In the genomic region with DNA sequence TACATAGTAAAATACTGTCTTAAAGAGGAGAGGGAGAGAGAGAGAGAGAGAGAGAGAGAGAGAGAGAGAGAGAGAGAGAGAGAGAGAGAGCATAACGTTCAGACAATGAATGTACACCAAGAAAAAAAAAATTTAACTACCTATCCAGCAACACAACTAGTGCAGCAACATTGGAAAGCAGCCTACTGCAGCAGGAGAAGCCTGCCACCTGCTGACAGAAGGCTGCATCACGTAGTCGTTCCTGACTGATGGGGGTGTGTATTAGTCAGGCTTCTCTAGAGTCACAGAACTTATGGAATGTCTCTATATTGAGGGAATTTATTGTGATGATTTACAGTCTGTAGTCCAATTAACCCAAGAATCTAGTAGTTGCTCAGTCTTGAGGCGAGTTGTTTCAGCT, we compare ENCODE assay signal across 8 mouse cellular contexts. TPM values are rescaled to one million over a fixed set of nuclear protein-coding genes. Genes with fewer than 3 reads are reported as not detected.
A peak's percentile ranks its signal among the peaks of the same experiment; 100 is the strongest.
DNase-seq lines count a peak whose midpoint lies in the region; ATAC-seq lines count a peak whose summit lies in the region.

No protein-coding gene starts in this region.

- WGBS in neural tube, embryonic 11.5 days: 18% methylated on average over 4 of the region's 4 CpGs
- 14% methylated on average over 4 of the region's 4 CpGs for WGBS in limb, embryonic 11.5 days

- no peak overlapping the region for H3K9ac ChIP-seq in neural tube, embryonic 11.5 days (ENCODE audit: low read length)
- H3K9ac ChIP-seq in limb, embryonic 11.5 days (ENCODE audit: low read length): no peak overlapping the region

- peak; percentile 71; the same call in 1 of the 2 replicates for ATAC-seq in neural tube, embryonic 11.5 days (ENCODE audit: insufficient read depth, low FRiP score, low TSS enrichment)
- peak; percentile 93 for ATAC-seq in activated CD4-positive, CD25-positive, alpha-beta regulatory T cell, adult 4 months
- no peak for ATAC-seq in limb, embryonic 11.5 days (ENCODE audit: insufficient number of reproducible peaks, low FRiP score, low TSS enrichment, low read depth)

- peak; percentile 54 for DNase-seq in neural tube, embryonic 11.5 days (ENCODE audit: low spot score)
- no peak for DNase-seq in neural tube, embryonic 10.5 days (ENCODE audit: extremely low spot score, low spot score)
- DNase-seq in fibroblast of lung, adult 2 months (ENCODE audit: low read depth): peak; percentile 40
- DNase-seq in induced T-regulatory cell, adult 2 months (ENCODE audit: low read depth): peak; percentile 75
- peak; percentile 57 for DNase-seq in limb, embryonic 11.5 days (ENCODE audit: low spot score)
- peak; percentile 77 for DNase-seq in naive thymus-derived CD4-positive, alpha-beta T cell, adult 2 months (ENCODE audit: low read depth)
- peak; percentile 71 for DNase-seq in thymus, postnatal 25 days

- H3K27me3 ChIP-seq in neural tube, embryonic 11.5 days (ENCODE audit: control insufficient read depth, insufficient read depth, low read length): no peaks in the 10 kb centered on the region
- H3K27me3 ChIP-seq in limb, embryonic 11.5 days (ENCODE audit: control insufficient read depth, insufficient read depth, low read length): no peaks in the 10 kb centered on the region

- no peak overlapping the region for H3K4me3 ChIP-seq in neural tube, embryonic 11.5 days (ENCODE audit: low read depth, low read length)
- no peak overlapping the region for H3K4me3 ChIP-seq in limb, embryonic 11.5 days (ENCODE audit: low read depth, low read length)

- H3K4me2 ChIP-seq in neural tube, embryonic 11.5 days (ENCODE audit: low read depth): no peak overlapping the region
- no peak overlapping the region for H3K4me2 ChIP-seq in limb, embryonic 11.5 days (ENCODE audit: low read depth, severe bottlenecking)

- H3K36me3 ChIP-seq in neural tube, embryonic 11.5 days (ENCODE audit: control insufficient read depth, insufficient read depth, low read length): no peaks in the 10 kb centered on the region
- H3K36me3 ChIP-seq in limb, embryonic 11.5 days (ENCODE audit: control insufficient read depth, insufficient read depth, low read length): no peaks in the 10 kb centered on the region

- H3K4me1 ChIP-seq in neural tube, embryonic 11.5 days (ENCODE audit: control insufficient read depth, insufficient read depth, low read length): no peaks in the 10 kb centered on the region
- H3K4me1 ChIP-seq in limb, embryonic 11.5 days (ENCODE audit: control insufficient read depth, insufficient read depth, low read length): no peaks in the 10 kb centered on the region

- H3K27ac ChIP-seq in neural tube, embryonic 11.5 days (ENCODE audit: low read depth, low read length): no peak overlapping the region
- no peak overlapping the region for H3K27ac ChIP-seq in limb, embryonic 11.5 days (replicated peaks; ENCODE audit: low read depth, low read length)

- no peaks in the 10 kb centered on the region for H3K9me3 ChIP-seq in neural tube, embryonic 11.5 days (ENCODE audit: control insufficient read depth, low read length)
- no peaks in the 10 kb centered on the region for H3K9me3 ChIP-seq in limb, embryonic 11.5 days (ENCODE audit: control insufficient read depth, low read length)

RNA-seq across cellular contexts. Expression of gene Nt5c3, which starts 14.8 kb away (rescaled TPM):
- polyA plus RNA-seq in neural tube, embryonic 11.5 days (2014; fragmentation: Nextera tagmentation; extraction: Ambion mirVana): 89.0 and 90.7 TPM in 2 replicates
- polyA plus RNA-seq in activated CD4-positive, CD25-positive, alpha-beta regulatory T cell, adult 4 months (2017; shearing (Covaris generic)): 10 to 100 TPM; 65.0 to 70.7 TPM
- polyA plus RNA-seq in limb, embryonic 11.5 days (2014; fragmentation: Nextera tagmentation; extraction: Ambion mirVana): 61.6 and 64.9 TPM in 2 replicates

RNA-seq across cellular contexts. Expression of gene Vmn1r4, which starts 14.9 kb away (rescaled TPM):
- 0.21 and 0.28 TPM in 2 replicates for polyA plus RNA-seq in neural tube, embryonic 11.5 days (2014; fragmentation: Nextera tagmentation; extraction: Ambion mirVana)
- not detected for polyA plus RNA-seq in activated CD4-positive, CD25-positive, alpha-beta regulatory T cell, adult 4 months (2017; shearing (Covaris generic))
- 0.16 and 0.35 TPM in 2 replicates for polyA plus RNA-seq in limb, embryonic 11.5 days (2014; fragmentation: Nextera tagmentation; extraction: Ambion mirVana)
